Mouse (Mus musculus) left cerebral cortex, adult 18-20 months (tissue): Measurements from ENCODE around the gene Nemp2. TPM values are rescaled to one million over a fixed set of nuclear protein-coding genes. Genes with fewer than 3 reads are reported as not detected.
"Not testable (repeated sequence)": the region's sequence is repeated elsewhere in the genome, so short reads cannot be mapped to it uniquely, and the experiment has no call there.

ENCODE experiments used
- DNase-seq, 2 experiments: peaks; one replicate each; pipeline ENCODE4 v3.0.0; 2021 to 2022; ENCODE audit warnings: low spot score in 2 of 2, mixed read lengths in 1 of 2
- total RNA-seq, 2 experiments: library from RNA; stranded (reverse); gene quantifications; 2 replicates each; pipeline ENCODE4 v1.2.3; 2021

Gene Nemp2
- total RNA-seq, 2 experiments from 2014 or later: 3.5 to 3.9 TPM

DNA sequence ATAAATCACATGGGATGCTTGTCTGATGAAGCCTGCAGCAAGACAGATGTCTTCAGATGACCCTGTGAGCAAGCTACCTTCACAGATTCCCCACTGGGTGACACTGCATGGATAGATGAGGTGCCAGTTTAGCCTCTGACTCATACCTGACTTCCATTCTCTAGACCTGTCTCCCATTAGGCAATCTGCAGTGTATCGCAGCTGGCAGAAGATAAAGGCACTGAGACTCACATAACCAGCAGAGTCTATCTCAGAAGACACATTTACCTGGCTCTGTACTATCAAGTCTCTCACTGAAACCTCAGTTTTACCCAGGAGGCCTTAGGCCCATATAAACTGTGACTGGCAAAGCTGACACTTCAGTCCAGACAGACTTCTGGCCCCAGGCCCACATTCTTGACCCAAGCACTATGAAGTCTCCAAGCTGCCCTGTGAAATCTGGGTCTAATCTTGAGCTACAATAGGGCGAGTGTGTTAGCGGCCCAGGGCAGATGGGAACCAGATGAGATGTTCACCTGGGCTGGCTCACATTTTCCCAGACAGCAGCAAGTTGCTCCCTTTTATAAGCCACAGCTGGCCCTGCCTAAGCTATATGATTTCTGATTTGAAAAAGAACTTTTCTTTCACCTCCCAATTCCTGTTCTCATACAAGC is 22.2 kb downstream of the Nemp2 start:
- DNase-seq: no peak

DNA sequence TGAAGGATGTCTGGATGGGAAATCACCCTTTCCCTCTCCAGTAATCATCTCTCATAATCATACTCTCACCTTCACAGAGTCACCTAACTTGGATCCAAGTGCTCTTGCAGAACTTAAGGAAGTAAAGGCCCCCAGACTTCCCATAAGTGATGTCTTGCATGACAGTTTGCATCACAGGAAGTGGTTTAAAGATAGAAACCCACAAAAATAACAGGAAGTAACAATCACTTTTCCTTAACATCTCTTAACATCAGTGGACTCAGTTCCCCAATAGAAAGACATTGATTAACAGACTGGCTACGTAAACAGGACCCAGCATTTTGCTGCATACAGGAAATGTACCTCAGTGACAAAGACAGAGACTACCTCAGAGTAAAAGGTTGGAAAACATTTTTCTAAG is 22.9 kb downstream of the Nemp2 start:
- no peak for DNase-seq

DNA sequence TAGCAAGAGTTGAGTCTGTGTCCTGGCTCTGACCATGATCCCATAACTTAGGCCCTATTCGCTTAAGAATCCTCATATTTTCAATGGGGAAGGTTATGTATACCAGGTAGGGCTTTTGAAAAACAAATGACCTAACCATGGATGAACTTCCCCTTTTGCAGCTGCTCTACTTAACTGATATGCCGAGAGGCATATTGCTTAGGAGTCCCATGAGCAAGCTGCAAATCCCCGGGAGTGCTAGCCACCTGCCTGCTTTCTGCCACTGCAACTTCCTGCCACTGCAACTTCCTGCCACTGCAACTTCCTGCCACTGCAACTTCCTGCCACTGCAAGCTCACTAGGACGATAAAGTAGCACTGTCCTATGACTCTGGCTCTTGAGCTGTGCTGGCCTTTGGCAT is 24.6 kb downstream of the Nemp2 start:
- DNase-seq: no peak

GRCm38 (mm10) chr1:52658160-52658559 is 27.7 kb downstream of the Nemp2 start:
- DNase-seq: no peak

DNA sequence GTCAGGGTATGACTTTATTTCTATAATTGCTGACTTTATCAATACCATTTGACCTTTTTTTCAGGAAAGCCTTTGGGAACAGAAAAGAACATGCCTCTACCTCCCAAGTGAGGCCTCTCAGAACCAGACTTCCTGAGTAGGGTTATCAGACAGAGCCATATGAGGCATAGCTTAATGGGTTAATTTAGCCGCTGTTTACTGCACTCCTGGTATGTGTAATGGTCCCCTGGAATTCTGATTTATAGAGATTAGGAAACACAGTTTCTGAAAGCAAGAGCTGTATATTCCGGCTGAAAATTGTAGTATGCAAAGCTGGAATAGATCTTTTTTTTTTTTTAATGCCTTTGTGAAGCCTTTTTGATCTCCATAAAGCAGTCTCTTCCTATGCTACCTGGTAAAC is 29.8 kb downstream of the Nemp2 start:
- DNase-seq: no peak

GRCm38 (mm10) chr1:52660765-52661164 is 30.3 kb downstream of the Nemp2 start:
- DNase-seq: no peak

DNA sequence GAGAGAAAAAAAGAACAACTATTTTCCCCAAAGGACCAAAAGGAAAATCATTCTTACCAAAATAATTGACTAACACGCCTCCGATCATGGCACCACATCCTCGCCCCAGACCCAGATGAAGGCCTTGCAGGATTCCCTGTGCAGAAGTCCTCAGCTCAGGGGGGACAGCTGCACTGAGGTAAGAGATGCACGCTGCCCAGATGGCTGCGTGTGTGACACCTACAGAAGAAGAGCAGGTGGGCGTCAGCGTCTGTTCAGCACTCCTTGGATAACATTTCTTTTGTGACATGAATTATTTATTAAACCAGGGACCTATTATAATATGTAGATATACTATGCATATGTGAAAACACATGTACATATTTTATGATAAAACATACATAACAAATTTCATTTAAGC is 32.7 kb downstream of the Nemp2 start:
- peak; percentile 58 to 68 for DNase-seq

DNA sequence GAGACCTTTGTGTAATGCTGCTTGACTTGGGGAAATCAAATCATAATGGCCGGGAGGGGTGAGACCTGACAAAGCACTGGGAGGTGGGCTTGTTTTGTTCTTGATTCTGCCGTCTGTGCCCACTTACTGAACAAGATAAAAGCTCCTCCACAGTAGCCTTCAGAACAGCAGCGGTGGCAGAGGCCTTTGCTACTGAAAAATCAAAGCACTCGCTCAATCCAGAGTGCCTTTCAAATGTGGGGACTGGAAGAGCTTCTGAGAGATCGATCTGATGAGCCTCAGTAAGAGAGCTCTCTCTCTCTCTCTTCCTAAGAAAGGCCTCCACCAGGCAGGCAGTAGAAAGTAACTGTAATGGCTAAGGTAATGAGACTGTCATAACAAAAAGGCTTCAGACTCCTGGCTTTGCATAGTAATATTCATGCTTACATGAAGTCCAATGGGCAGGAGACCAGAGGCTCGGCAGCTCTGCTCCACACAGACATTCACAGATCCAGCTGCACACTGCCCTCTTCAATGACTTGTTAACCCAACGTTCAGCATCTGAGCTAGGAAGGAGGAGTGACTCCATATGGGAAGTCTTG is 38.3 kb downstream of the Nemp2 start:
- DNase-seq: no peak

DNA sequence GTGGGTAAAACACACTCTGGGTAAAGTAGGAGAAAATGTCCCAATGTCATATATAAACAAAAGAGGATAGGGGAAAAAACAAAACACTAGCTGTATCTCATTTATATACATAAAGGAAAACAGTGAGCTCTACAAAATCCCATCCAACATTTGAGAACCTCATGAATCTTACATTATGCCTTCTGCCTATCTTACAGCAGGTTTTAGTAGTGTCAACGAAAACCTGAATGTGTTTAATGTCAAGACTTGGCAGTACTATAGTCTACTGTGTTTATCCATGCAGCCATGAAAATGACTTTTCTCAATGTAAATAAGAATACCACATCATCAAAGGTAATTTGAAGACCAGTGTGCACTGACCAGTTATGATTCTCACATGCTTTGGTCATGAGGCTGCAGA is 39.4 kb downstream of the Nemp2 start:
- DNase-seq: no peak

DNA sequence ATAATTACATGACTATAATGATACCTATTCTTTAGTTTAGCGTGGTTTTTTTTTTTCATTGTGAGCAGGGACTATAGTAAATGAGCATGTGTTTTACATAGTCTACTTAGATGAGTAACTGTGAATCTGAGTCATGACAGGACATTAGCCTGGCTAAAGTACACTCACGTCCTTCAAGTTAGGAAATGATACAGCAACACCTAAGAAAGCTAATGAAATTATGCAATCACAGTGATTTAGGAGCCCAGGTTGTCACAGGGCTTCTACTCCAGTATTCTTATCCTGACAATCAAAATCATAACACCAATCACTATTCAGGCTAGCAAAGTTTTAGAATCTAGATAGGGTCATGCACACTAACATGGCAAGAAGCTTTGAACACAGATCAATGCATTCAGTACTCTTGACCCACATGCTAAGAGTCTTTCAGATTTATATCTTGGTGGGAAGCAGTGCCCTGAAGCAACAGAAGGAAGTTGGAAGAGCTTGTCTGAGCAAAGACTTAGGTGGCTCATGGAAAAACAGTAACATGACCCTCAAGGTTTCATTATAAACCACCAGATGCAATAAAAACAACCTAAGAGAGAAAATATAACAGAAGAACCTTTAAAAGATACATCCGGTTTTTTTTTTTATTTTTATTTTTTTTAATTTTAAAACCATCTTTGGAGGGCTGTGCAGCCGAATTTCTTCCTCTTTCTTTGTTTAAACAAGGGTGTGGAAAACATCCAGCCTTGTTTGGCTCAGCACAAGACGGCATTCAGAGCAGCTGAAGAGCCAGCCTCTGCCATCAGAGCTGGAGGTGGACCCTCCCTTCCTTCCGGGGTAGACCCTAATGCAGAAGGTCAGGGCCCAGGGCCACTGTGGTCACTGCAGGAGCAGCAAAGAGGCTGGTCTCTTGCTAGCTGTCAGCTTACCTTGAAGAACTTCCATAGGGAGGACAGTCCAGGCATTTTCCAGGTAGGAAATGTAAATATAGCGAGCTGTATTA is 45.4 kb downstream of the Nemp2 start:
- no peak for DNase-seq

DNA sequence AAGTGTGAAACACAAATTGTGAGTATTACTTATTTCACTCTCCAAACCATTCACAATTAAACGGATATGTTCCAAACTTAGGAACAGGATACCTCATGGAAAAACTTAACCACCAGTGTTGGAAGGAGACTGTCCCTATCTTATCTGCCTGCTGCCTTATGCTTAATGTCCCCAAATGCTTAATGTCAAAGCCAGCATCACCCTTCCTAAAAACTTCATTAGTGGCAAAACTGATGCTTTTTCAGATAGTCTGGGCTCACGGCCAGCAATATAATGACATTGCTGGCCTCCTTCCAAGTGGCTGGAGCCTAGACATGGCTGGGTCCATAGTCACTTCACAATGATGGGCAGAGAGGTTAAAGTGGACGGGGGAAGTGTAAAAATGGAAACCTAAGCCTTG is 46.1 kb downstream of the Nemp2 start:
- DNase-seq: no peak

DNA sequence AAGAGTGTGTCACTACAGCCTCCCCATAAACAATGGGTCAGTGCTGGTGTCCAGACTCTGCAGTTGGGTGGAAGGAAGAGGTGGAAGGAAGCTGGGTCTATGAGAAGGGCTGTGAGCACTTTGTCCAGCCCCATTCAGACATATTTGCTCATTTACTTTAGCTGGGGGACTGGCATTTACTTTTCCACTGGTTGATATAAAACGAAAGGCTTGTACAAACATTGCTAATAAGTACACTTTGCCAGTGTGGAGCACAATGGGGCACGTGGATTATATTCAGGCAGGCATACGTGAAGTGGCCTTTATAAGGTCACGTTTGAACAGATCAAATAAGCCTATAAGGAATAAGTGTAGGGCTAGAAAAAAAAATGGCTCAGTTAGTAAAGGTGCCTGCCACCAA is 53.0 kb downstream of the Nemp2 start:
- no peak for DNase-seq

- DNase-seq: no peak
Observed at GRCm38 (mm10) chr1:52687636-52688035, 57.1 kb downstream of the Nemp2 start.

DNA sequence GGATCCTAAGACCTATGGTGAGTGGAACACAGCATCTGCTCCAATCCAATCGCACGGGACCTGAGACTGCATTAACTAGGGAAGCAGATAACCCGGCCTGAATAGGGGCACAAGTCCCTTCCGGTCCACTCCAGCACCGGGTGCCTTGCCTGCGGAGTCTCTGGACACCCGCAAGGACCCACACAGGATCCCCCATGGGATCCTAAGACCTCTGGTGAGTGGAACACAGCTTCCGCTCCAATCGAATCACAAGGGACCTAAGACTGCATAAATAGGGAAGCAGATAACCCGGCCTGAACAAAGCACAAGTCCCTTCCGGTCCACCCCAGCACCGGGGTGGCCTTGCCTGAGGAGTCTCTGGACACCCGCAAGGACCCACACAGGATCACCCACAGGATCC is 64.0 kb downstream of the Nemp2 start:
- DNase-seq: not testable (repeated sequence)

Other genes with a start within 250 kb of the Nemp2 start
- gene Nab1, start 130.0 kb upstream of the Nemp2 start, total RNA-seq: 10 to 100 TPM; 37.3 to 41.6 TPM
- 10 to 100 TPM; 83.3 to 84.2 TPM for gene Mfsd6, start 96.8 kb downstream of the Nemp2 start, total RNA-seq
- 10 to 100 TPM; 38.1 to 43.3 TPM for gene Inpp1, start 187.0 kb downstream of the Nemp2 start, total RNA-seq
- gene Hibch, start 214.2 kb downstream of the Nemp2 start, total RNA-seq: 10 to 100 TPM; 12.3 to 15.3 TPM